Comparison of ENCODE assay signal across 13 mouse cellular contexts in the genomic region with DNA sequence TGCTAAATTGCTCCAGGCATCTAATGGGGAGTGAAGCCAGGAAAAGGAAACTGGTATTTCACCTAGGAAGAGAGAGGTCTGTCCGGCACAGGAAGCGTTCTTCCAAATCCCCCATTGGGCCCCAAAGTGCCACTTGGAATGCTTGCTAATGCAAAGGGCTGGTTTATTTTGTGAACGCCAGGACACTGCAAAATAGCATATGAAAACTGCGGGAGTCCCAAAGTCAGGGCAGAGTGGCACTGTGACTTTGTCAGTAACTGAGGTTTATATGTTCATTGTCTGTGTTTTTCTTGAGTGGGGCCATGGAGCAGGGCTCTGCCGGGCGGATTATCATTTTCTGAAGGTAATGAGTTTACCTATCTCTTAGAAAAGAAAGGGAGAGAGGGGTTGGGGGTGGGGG.
"Had no signal": no experiment of that assay in that cellular context is flagged by ENCODE, and none has a peak within 500 bp of the region (broad histone marks: within the 10 kb centered on the region; RNA-seq: fewer than 3 reads in every experiment).

No protein-coding gene starts in this region.

- DNase-seq: kidney, adult 8-10 months; kidney, postnatal 36 days; layer of hippocampus, adult 9-11 months; left cerebral cortex, postnatal 4 days; lung, adult 2 months; midbrain, embryonic 14.5 days; right cerebral cortex, postnatal 14 days; thymus, adult 2 months; thymus, postnatal 25 days had no signal

- H3K27ac ChIP-seq: kidney, postnatal 0 days; liver, embryonic 15.5 days; neural tube, embryonic 12.5 days; stomach, embryonic 15.5 days had no signal

- H3K9me3 ChIP-seq: liver, embryonic 15.5 days; neural tube, embryonic 12.5 days; stomach, embryonic 15.5 days had no signal

- H3K4me1 ChIP-seq: liver, embryonic 15.5 days; neural tube, embryonic 12.5 days; stomach, embryonic 15.5 days had no signal

- H3K27me3 ChIP-seq: liver, embryonic 15.5 days; neural tube, embryonic 12.5 days; stomach, embryonic 15.5 days had no signal

- H3K36me3 ChIP-seq: liver, embryonic 15.5 days; neural tube, embryonic 12.5 days; stomach, embryonic 15.5 days had no signal

- H3K4me3 ChIP-seq: liver, embryonic 15.5 days; neural tube, embryonic 12.5 days; stomach, embryonic 15.5 days had no signal
